Mouse (Mus musculus): ENCODE results near the gene R3hdm4. TPM values are rescaled to one million over a fixed set of nuclear protein-coding genes. Genes with fewer than 3 reads are reported as not detected.

Gene R3hdm4
- total and polyA plus RNA-seq, 3 experiments = 10.5 to 59.4 (median 22.3) TPM

DNA sequence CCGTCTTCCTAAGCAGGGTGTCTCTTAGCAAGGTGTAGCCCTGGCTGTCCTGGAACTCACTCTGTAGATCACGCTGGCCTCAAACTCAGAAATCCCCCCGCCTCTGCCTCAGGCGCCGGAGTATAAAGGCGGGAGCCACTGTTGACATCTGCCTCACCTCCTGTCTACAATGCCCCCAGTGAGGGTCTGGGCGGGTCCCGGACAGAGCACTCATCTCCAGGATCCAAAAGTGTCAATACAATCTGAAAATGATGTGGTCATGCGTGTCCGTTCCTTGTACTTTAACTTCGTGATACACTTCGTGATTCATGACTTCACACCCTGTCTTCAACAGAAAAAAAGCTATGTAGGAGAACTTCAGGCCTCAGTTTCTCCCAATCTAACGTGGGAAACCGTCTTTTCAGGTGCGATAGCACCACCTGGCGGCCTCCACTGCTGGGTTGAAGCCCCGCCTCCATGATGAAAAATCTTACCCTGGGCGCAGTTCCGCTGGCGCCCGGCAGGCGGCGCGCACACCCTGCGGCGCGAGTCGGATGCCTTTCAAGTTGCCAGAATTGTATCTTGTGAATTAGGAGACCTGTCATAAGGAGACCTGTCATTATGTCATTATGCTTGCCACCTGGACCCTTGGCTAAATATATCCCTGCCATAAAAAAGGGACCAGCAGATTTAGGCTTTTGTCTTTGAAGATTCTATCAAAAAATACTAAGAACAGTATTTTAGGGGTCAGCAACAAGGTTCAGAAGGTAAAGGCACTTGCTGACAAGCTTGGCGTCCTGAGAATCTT is 4.2 kb upstream of the R3hdm4 start (continued):
- TF ChIP-seq ZNF384 (IDR thresholded peaks at IDR 0.05; ENCODE audit: low read depth, low read length) (peak; percentile 12; the same call in 1 of the 2 replicates), PAX5 (IDR thresholded peaks at IDR 0.05; ENCODE audit: low read length) (no peak), RCOR1 (conservative IDR thresholded peaks at IDR 0.05; ENCODE audit: low read depth, low read length) (no peak), KAT2A (IDR thresholded peaks at IDR 0.05; ENCODE audit: insufficient replicate concordance, low read length) (no peak), SMC3 (IDR thresholded peaks at IDR 0.05; ENCODE audit: low read depth, low read length) (peak; percentile 100), POLR2A (IDR thresholded peaks at IDR 0.05; ENCODE audit: low read depth, low read length) (peak; percentile 56; the same call in 1 of the 2 replicates), RAD21 (IDR thresholded peaks at IDR 0.05; ENCODE audit: low read depth, low read length) (no peak; the same call in none of the 2 replicates), ZMIZ1 (IDR thresholded peaks at IDR 0.05; ENCODE audit: low read depth, low read length) (no peak), MAFK (IDR thresholded peaks at IDR 0.05; ENCODE audit: insufficient replicate concordance, low read length) (no peak), CHD2 (IDR thresholded peaks at IDR 0.05; ENCODE audit: low read length) (no peak), MXI1 (IDR thresholded peaks at IDR 0.05; ENCODE audit: low read depth, low read length) (peak; percentile 52; the same call in 1 of the 2 replicates), MAX (IDR thresholded peaks at IDR 0.05; ENCODE audit: low read length) (no peak), E2F4 (IDR thresholded peaks at IDR 0.05; ENCODE audit: insufficient replicate concordance, low read depth, low read length) (0 out of 2 replicates have a peak, but pooled peaks have one; percentile 49), UBTF (IDR thresholded peaks at IDR 0.05; ENCODE audit: low read depth, low read length) (no peak), TBP (conservative IDR thresholded peaks at IDR 0.05; ENCODE audit: low read depth, low read length) (no peak), TCF12 (IDR thresholded peaks at IDR 0.05; ENCODE audit: low read depth, low read length) (peak; percentile 76), POLR2AphosphoS2 (IDR thresholded peaks at IDR 0.05; ENCODE audit: low read depth, low read length) (no peak), MYC (IDR thresholded peaks at IDR 0.05; ENCODE audit: low read depth, low read length) (peak; percentile 64), USF2 (conservative IDR thresholded peaks at IDR 0.05; ENCODE audit: low read depth, low read length) (no peak), NELFE (IDR thresholded peaks at IDR 0.05; ENCODE audit: low read depth, low read length) (peak; percentile 79), GABPA (IDR thresholded peaks at IDR 0.05; ENCODE audit: insufficient replicate concordance, low read depth, low read length) (no peak; the same call in 1 of the 2 replicates), NRF1 (IDR thresholded peaks at IDR 0.05; ENCODE audit: low read depth, low read length) (peak; percentile 48), HCFC1 (IDR thresholded peaks at IDR 0.05; ENCODE audit: low read depth, low read length) (peak; percentile 52)

DNA sequence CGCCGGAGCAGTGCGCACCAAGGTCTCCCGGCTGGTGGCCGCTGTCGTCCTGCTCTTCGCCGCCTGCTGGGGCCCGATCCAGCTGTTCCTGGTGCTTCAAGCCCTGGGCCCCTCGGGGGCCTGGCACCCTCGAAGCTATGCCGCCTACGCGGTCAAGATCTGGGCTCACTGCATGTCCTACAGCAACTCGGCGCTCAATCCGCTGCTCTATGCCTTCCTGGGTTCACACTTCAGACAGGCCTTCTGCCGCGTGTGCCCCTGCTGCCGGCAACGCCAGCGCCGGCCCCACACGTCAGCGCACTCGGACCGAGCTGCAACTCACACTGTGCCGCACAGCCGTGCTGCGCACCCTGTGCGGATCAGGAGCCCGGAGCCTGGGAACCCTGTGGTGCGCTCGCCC is 564 bp upstream of the R3hdm4 start:
- Histone ChIP-seq H3K4me2 (ENCODE audit: insufficient read depth, low read depth, poor library complexity, severe bottlenecking) (no peak overlapping the region), H3K4me1 (ENCODE audit: control insufficient read depth in 1 of 2, insufficient read depth in 2 of 2) (peaks cover 2 to 33% of the 10 kb centered on the region in 2 experiments; a peak in 2 of 4 replicates), H3K27ac (ENCODE audit: insufficient read depth, low read depth) (no peak overlapping the region), H3K36me3 (replicated peaks in 1 of 2; ENCODE audit: control insufficient read depth in 1 of 2, insufficient read depth in 1 of 2, low read length in 1 of 2) (no peaks in the 10 kb centered on the region), H3K79me2 (replicated peaks; ENCODE audit: control insufficient read depth, extremely low read depth, insufficient read depth, poor library complexity, severe bottlenecking) (no peaks in the 10 kb centered on the region), H3K9ac (ENCODE audit: insufficient read depth, low read depth) (no peak overlapping the region), H3K27me3 (replicated peaks) (no peaks in the 10 kb centered on the region), H3K9me3 (replicated peaks; ENCODE audit: low read length) (peaks cover 4% of the 10 kb centered on the region), H3K4me3 (replicated peaks in 1 of 3; ENCODE audit: low read depth in 2 of 3, low read length in 2 of 3, poor library complexity in 1 of 3) (no peak overlapping the region)
- dilution Hi-C loops (cut with MboI; ENCODE audit: extremely low pct_ligation_motif_present, extremely low pct_unique_long_range_greater_than_20kb, low sequenced_read_pairs) (no loop called here), in situ Hi-C loops (cut with MboI; ENCODE audit: low pct_ligation_motif_present, low pct_unique_long_range_greater_than_20kb, low sequenced_read_pairs) (loop anchor here (5.0 kb wide), 1 partner anchor 89 kb away; no protein-coding TSS in a partner anchor)
- DNase-seq (ENCODE audit: extremely low read depth) = no peak
- TF ChIP-seq E2F4 (IDR thresholded peaks at IDR 0.05; ENCODE audit: insufficient replicate concordance, low read depth, low read length) (no peak), MAZ (IDR thresholded peaks at IDR 0.05; ENCODE audit: low read depth, low read length) (no peak), NRF1 (IDR thresholded peaks at IDR 0.05; ENCODE audit: low read depth, low read length) (no peak), UBTF (IDR thresholded peaks at IDR 0.05; ENCODE audit: low read depth, low read length) (no peak), TCF12 (IDR thresholded peaks at IDR 0.05; ENCODE audit: low read depth, low read length) (no peak), MXI1 (IDR thresholded peaks at IDR 0.05; ENCODE audit: low read depth, low read length) (no peak), CHD2 (IDR thresholded peaks at IDR 0.05; ENCODE audit: low read length) (no peak), MAX (IDR thresholded peaks at IDR 0.05; ENCODE audit: low read length) (no peak), HCFC1 (IDR thresholded peaks at IDR 0.05; ENCODE audit: low read depth, low read length) (no peak), MEF2A (IDR thresholded peaks at IDR 0.05; ENCODE audit: borderline replicate concordance, low read depth, low read length) (no peak), USF1 (IDR thresholded peaks at IDR 0.05; ENCODE audit: low read depth, low read length) (no peak), ZC3H11A (IDR thresholded peaks at IDR 0.05; ENCODE audit: low read depth, low read length) (no peak), IRF4 (IDR thresholded peaks at IDR 0.05; ENCODE audit: low read depth, low read length) (no peak), EP300 (IDR thresholded peaks at IDR 0.05; ENCODE audit: low read length) (no peak)

All from CH12.LX (cell line).